Mouse (Mus musculus) erythroblast, embryonic 14.5 days (primary cell): ENCODE measurements around the gene Sumo2.

Source experiments
- GATA1 ChIP-seq: IDR thresholded peaks from 2 replicates; pipeline ENCODE4 v1.6.1; 2012; ENCODE audit warnings: low read length, inconsistent platforms, mixed read lengths
- TAL1 ChIP-seq: IDR thresholded peaks from 3 replicates; pipeline ENCODE4 v1.6.1; 2012; ENCODE audit warnings: low read length, inconsistent platforms, mixed read lengths

- TF ChIP-seq GATA1, result no peak
- TF ChIP-seq TAL1, result no peak
Observed at GRCm38 (mm10) chr11:115475758-115476237, 60.3 kb downstream of the Sumo2 start.
